Mouse (Mus musculus) lung, postnatal 25 days (tissue): ENCODE data around the gene Acsbg2.
A peak's percentile ranks its signal among the peaks of the same experiment; 100 is the strongest.

Experiments used
- DNase-seq: peaks from one replicate; pipeline ENCODE4 v3.0.0; 2022; ENCODE audit warnings: low spot score

Gene Acsbg2

GRCm38 (mm10) chr17:56871767-56872166 lies 2.5 kb downstream of the Acsbg2 start:
- DNase-seq = no peak

GRCm38 (mm10) chr17:56870287-56870953 lies 3.8 kb downstream of the Acsbg2 start:
- no peak for DNase-seq

- no peak for DNase-seq
Measured at GRCm38 (mm10) chr17:56869481-56869977, 4.7 kb downstream of the Acsbg2 start.

- no peak for DNase-seq
Measured at GRCm38 (mm10) chr17:56866071-56866470, 8.2 kb downstream of the Acsbg2 start.

- DNase-seq = no peak
Measured at GRCm38 (mm10) chr17:56861197-56861596, 13.1 kb downstream of the Acsbg2 start.

GRCm38 (mm10) chr17:56858922-56859321 lies 15.3 kb downstream of the Acsbg2 start:
- no peak for DNase-seq

- peak; percentile 71 for DNase-seq
Measured at GRCm38 (mm10) chr17:56858216-56858615, 16.0 kb downstream of the Acsbg2 start.

GRCm38 (mm10) chr17:56855421-56855820 lies 18.8 kb downstream of the Acsbg2 start:
- DNase-seq = no peak

GRCm38 (mm10) chr17:56851167-56851566 lies 23.1 kb downstream of the Acsbg2 start:
- DNase-seq = no peak

- no peak for DNase-seq
Measured at GRCm38 (mm10) chr17:56849710-56850109, 24.5 kb downstream of the Acsbg2 start.

- no peak for DNase-seq
Measured at GRCm38 (mm10) chr17:56848785-56849184, 25.5 kb downstream of the Acsbg2 start.

- no peak for DNase-seq
Measured at GRCm38 (mm10) chr17:56843678-56844077, 30.6 kb downstream of the Acsbg2 start.

- DNase-seq = no peak
Measured at GRCm38 (mm10) chr17:56842173-56842572, 32.1 kb downstream of the Acsbg2 start.

GRCm38 (mm10) chr17:56840524-56840923 lies 33.7 kb downstream of the Acsbg2 start:
- no peak for DNase-seq

GRCm38 (mm10) chr17:56836336-56836735 lies 37.9 kb downstream of the Acsbg2 start:
- DNase-seq = no peak

GRCm38 (mm10) chr17:56833381-56833780 lies 40.9 kb downstream of the Acsbg2 start:
- no peak for DNase-seq

GRCm38 (mm10) chr17:56832918-56833317 lies 41.3 kb downstream of the Acsbg2 start:
- no peak for DNase-seq

- peak; percentile 98 for DNase-seq
Measured at GRCm38 (mm10) chr17:56831111-56831816, 43.0 kb downstream of the Acsbg2 start.

GRCm38 (mm10) chr17:56830411-56831110 lies 43.7 kb downstream of the Acsbg2 start, which contains the start of gene Rfx2:
Rfx2 (minus strand) TSS chr17:56831013.
- no peak for DNase-seq

GRCm38 (mm10) chr17:56829795-56830194 lies 44.5 kb downstream of the Acsbg2 start:
- no peak for DNase-seq

GRCm38 (mm10) chr17:56829171-56829570 lies 45.1 kb downstream of the Acsbg2 start:
- no peak for DNase-seq

GRCm38 (mm10) chr17:56826718-56827117 lies 47.5 kb downstream of the Acsbg2 start:
- DNase-seq = no peak

- DNase-seq = no peak
Measured at GRCm38 (mm10) chr17:56823352-56823751, 50.9 kb downstream of the Acsbg2 start.
